Mouse (Mus musculus) embryonic facial prominence, embryonic 11.5 days (tissue): ENCODE measurements around the gene Olfr552. TPM values are rescaled to one million over a fixed set of nuclear protein-coding genes. Genes with fewer than 3 reads are reported as not detected.

Experiments used
- polyA plus RNA-seq: library from polyadenylated mRNA; unstranded; fragments of >200 nt; fragmentation: Nextera tagmentation; extraction: Ambion mirVana; gene quantifications from 2 replicates; pipeline ENCODE4 v1.2.1, GENCODE M21; 2014

Olfr552 gene
- polyA plus RNA-seq, 1 experiment from 2014 or later = not detected

Other genes with a start within 250 kb of the Olfr552 start
- gene Rrm1, start 156.1 kb upstream of the Olfr552 start, polyA plus RNA-seq = 242 and 246 TPM in 2 replicates
- gene Olfr543, start 116.1 kb upstream of the Olfr552 start, polyA plus RNA-seq = 0.25 and 0.67 TPM in 2 replicates
- 0.06 TPM in 1 of 2 replicates, not detected in the other for gene Olfr544, start 109.5 kb upstream of the Olfr552 start, polyA plus RNA-seq
- not detected in 2 replicates for gene Olfr545, start 98.2 kb upstream of the Olfr552 start, polyA plus RNA-seq
- gene Olfr547, start 63.0 kb upstream of the Olfr552 start, polyA plus RNA-seq = not detected in 2 replicates
- gene Olfr548-ps1, start 56.9 kb upstream of the Olfr552 start, polyA plus RNA-seq = not detected in 2 replicates
- gene Olfr549, start 47.9 kb upstream of the Olfr552 start, polyA plus RNA-seq = not detected in 2 replicates
- gene Trim21, start 32.3 kb upstream of the Olfr552 start, polyA plus RNA-seq = 0.52 and 0.72 TPM in 2 replicates
- not detected in 2 replicates for gene Olfr550, start 26.3 kb upstream of the Olfr552 start, polyA plus RNA-seq
- not detected in 2 replicates for gene Olfr551, start 5.9 kb upstream of the Olfr552 start, polyA plus RNA-seq
- not detected in 2 replicates for gene Olfr553, start 20.4 kb downstream of the Olfr552 start, polyA plus RNA-seq
- gene Olfr554, start 40.7 kb downstream of the Olfr552 start, polyA plus RNA-seq = not detected in 2 replicates
- gene Olfr555, start 61.1 kb downstream of the Olfr552 start, polyA plus RNA-seq = not detected in 2 replicates
- not detected in 2 replicates for gene Olfr556, start 67.1 kb downstream of the Olfr552 start, polyA plus RNA-seq
- gene Trim68, start 89.6 kb downstream of the Olfr552 start, polyA plus RNA-seq = 11.4 and 14.7 TPM in 2 replicates
- gene Olfr557, start 98.1 kb downstream of the Olfr552 start, polyA plus RNA-seq = not detected in 2 replicates
- 0.24 TPM in 1 of 2 replicates, not detected in the other for gene Olfr558, start 104.4 kb downstream of the Olfr552 start, polyA plus RNA-seq
- gene Olfr33, start 121.3 kb downstream of the Olfr552 start, polyA plus RNA-seq = not detected in 2 replicates
- gene Olfr559, start 129.7 kb downstream of the Olfr552 start, polyA plus RNA-seq = not detected in 2 replicates
- not detected in 2 replicates for gene Olfr560, start 161.6 kb downstream of the Olfr552 start, polyA plus RNA-seq
- 0.08 TPM in 1 of 2 replicates, not detected in the other for gene Olfr78, start 161.7 kb downstream of the Olfr552 start, polyA plus RNA-seq
- not detected in 2 replicates for gene Olfr561, start 173.5 kb downstream of the Olfr552 start, polyA plus RNA-seq
- not detected in 2 replicates for gene Olfr564, start 205.7 kb downstream of the Olfr552 start, polyA plus RNA-seq